Mouse (Mus musculus) G1E (cell line): ENCODE data around the gene Erg28. TPM values are rescaled to one million over a fixed set of nuclear protein-coding genes. Genes with fewer than 3 reads are reported as not detected.

Experiments
- ATAC-seq: 2 replicates; pipeline ENCODE4 v1.8.0; 2016; ENCODE audit warnings: mild to moderate bottlenecking; ENCODE audit not compliant: insufficient number of reproducible peaks, poor library complexity, low FRiP score, severe bottlenecking; ENCODE audit errors: extremely low read depth
- DNase-seq: peaks from one replicate; pipeline ENCODE4 v3.0.0; 2012; ENCODE audit warnings: low spot score
- H3K27me3 ChIP-seq: 2 replicates; pipeline ENCODE4 v1.6.1; 2012; ENCODE audit warnings: mild to moderate bottlenecking, low read length, inconsistent platforms; ENCODE audit not compliant: insufficient read depth
- H3K36me3 ChIP-seq: replicated peaks from 2 replicates; pipeline ENCODE3; 2012; ENCODE audit warnings: mild to moderate bottlenecking, inconsistent platforms
- H3K4me1 ChIP-seq: 2 replicates; pipeline ENCODE4 v1.6.1; 2012; ENCODE audit warnings: low read depth, low read length, inconsistent platforms, mixed read lengths; ENCODE audit not compliant: insufficient read depth
- H3K4me3 ChIP-seq: 2 replicates; pipeline ENCODE4 v1.5.1; 2012; ENCODE audit warnings: low read depth, mild to moderate bottlenecking, inconsistent platforms, low read length, moderate library complexity, mixed read lengths
- H3K9me3 ChIP-seq: replicated peaks from 2 replicates; pipeline ENCODE4 v1.6.1; 2012; ENCODE audit warnings: inconsistent platforms
- CTCF ChIP-seq: IDR thresholded peaks from 2 replicates; pipeline ENCODE4 v1.5.1; 2012; ENCODE audit warnings: low read depth, low read length, inconsistent platforms, mixed read lengths
- GATA1 ChIP-seq: IDR thresholded peaks from 2 replicates; pipeline ENCODE4 v1.6.1; 2012; ENCODE audit warnings: borderline replicate concordance, low read length, inconsistent platforms, mixed read lengths
- GATA2 ChIP-seq: IDR thresholded peaks from 2 replicates; pipeline ENCODE4 v1.6.1; 2012; ENCODE audit warnings: low read depth, low read length, inconsistent platforms, borderline replicate concordance
- POLR2AphosphoS5 ChIP-seq: IDR thresholded peaks from 2 replicates; pipeline ENCODE4 v1.6.1; 2012; ENCODE audit warnings: low read depth, low read length, inconsistent platforms; ENCODE audit not compliant: insufficient replicate concordance
- TAL1 ChIP-seq: conservative IDR thresholded peaks from 2 replicates; pipeline ENCODE4 v1.6.1; 2012; ENCODE audit warnings: low read depth, low read length, inconsistent platforms, mixed read lengths
- polyA plus RNA-seq: library from polyadenylated mRNA; stranded (reverse); fragments of >175 nt; gene quantifications from 2 replicates; pipeline ENCODE4 v1.2.3, GENCODE M21; 2012
- total RNA-seq, 2 experiments: library from RNA; stranded (forward) in 1 of 2; stranded (reverse) in 1 of 2; fragments of 200-1000 nt in 1 of 2; fragments of >200 nt in 1 of 2; fragmentation: Nextera tagmentation in 1 of 2; gene quantifications; 2 replicates each; pipeline ENCODE4 v1.2.3; 2014 to 2017

Erg28 gene
- total and polyA plus RNA-seq, 3 experiments, result 8.0 to 203 (median 108) TPM

DNA sequence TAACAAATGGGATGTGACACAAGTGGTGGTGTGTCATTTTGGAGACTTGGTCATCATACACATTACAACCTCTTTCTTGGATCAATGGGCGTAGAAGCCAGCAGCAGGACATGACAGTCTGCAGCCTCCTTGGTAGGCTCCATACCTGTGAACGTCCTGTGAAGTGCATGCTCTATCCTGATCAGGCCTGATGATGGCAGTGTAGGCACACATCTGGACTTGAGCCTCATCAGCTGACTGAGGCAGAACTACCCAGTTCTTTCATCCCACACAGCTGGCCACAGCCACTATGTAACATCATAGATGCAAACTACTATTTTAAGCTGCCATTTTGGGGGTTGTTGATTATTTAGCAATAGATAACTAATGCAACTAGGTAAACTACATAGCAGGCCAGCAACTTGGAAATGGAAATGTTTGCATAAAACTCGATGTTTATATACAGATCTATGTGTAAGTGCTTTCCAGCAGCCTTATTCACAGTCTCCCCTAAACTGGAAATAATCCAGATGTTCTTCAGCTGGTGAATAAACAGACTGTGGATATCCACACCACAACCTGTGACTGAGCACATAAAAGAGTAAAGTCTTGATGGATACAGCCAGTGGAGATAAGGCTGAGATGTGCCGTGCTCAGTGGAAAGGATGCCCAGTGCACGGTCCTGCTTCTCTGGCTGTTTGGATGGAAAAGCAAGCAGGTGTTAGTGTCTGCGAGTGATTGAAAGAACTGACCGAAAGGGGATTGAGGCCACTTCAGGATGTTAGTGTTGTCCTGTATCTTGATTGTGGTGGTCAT is 24.0 kb upstream of the Erg28 start:
- Histone ChIP-seq H3K4me3 (no peak overlapping the region), H3K4me1 (no peaks in the 10 kb centered on the region), H3K27me3 (no peaks in the 10 kb centered on the region), H3K9me3 (no peaks in the 10 kb centered on the region), H3K36me3 (peaks cover 85% of the 10 kb centered on the region)
- no peak for ATAC-seq
- TF ChIP-seq TAL1, result no peak
- TF ChIP-seq POLR2AphosphoS5, result no peak
- TF ChIP-seq GATA2, result no peak
- TF ChIP-seq GATA1, result no peak
- TF ChIP-seq CTCF, result no peak
- DNase-seq, result no peak

DNA sequence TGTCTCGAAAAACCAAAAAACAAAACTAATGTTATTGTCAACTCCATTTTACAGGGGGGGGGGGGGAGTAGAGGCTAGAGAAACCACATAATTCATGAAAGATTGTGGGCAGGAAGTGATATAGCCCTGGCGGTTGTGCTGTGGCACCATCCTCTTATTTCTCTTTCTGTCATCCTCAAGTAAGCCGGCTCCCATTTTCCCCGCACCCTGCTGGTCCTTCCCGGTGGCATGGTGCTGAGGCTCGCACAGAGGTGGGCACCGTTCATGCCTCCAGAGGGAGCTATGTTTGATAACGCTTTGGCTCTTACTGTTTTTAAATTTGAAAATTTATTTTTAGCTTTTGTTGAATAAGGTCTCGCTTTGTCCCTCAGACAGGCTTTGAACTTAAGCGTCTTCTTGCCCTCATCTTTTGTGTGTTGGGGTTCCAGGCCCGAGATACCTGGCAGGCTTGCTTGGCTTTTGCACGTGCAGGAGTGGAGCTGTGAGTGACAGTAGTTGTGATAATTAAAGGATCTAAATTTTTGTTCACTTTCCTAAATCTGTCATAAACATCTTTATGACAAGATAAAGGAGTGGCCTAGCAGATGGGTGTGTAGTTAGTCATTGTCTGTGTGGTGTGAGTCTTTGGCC is 15.1 kb upstream of the Erg28 start:
- DNase-seq, result no peak
- Histone ChIP-seq H3K9me3 (no peaks in the 10 kb centered on the region), H3K4me3 (no peak overlapping the region), H3K27me3 (no peaks in the 10 kb centered on the region), H3K36me3 (peaks cover 90% of the 10 kb centered on the region), H3K4me1 (no peaks in the 10 kb centered on the region)
- TF ChIP-seq GATA1 (no peak), GATA2 (no peak), CTCF (no peak), POLR2AphosphoS5 (no peak), TAL1 (no peak)
- no peak for ATAC-seq

DNA sequence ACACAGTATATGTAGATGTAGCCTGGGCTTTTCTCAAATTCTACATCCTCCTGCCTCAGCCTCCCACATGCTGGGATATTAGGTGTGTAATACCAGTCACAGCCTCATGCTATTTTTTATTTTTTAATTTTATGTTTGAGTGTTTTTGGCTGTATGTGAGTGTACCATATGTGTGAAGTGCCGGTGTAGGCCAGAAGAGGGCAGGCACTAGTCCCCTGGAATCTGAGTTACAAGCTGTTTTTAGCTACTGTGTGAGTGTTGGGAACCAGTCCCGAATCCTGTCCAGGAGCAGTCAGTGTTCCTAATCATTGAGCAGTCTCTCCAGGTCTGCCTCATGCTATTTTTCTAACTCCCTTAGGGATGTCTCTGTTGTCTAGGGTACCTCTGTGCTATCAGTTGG is 13.4 kb upstream of the Erg28 start:
- Histone ChIP-seq H3K27me3 (no peaks in the 10 kb centered on the region), H3K4me3 (no peak overlapping the region), H3K36me3 (peaks cover 87% of the 10 kb centered on the region), H3K9me3 (no peaks in the 10 kb centered on the region), H3K4me1 (no peaks in the 10 kb centered on the region)
- ATAC-seq, result no peak
- no peak for DNase-seq
- no peak for TF ChIP-seq GATA2
- TF ChIP-seq TAL1, result no peak
- no peak for TF ChIP-seq POLR2AphosphoS5
- TF ChIP-seq GATA1, result no peak
- no peak for TF ChIP-seq CTCF

DNA sequence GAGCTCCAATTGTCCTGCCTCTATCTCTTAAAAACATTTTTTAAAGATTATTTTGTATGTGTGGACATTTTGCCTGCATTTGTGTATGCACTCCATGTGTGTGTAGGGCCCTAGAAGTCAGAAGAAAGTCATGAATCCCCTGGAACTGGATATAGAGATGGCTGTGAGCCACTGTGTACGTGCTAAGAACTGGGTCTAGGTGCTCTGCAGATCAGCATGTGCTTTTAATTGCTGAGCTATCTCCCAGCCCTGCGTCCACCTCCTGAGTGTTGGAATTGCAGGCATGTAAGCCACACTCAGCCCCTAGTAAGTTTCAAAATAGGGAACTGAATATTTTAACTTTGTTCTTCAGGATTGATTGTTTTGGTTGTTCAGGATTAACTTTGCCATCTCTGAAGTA is 10.2 kb upstream of the Erg28 start:
- Histone ChIP-seq H3K9me3 (no peaks in the 10 kb centered on the region), H3K36me3 (peaks cover 85% of the 10 kb centered on the region), H3K4me1 (no peaks in the 10 kb centered on the region), H3K4me3 (no peak overlapping the region), H3K27me3 (no peaks in the 10 kb centered on the region)
- TF ChIP-seq GATA1 (no peak), POLR2AphosphoS5 (no peak), CTCF (no peak)
- ATAC-seq (no peak), DNase-seq (no peak)

DNA sequence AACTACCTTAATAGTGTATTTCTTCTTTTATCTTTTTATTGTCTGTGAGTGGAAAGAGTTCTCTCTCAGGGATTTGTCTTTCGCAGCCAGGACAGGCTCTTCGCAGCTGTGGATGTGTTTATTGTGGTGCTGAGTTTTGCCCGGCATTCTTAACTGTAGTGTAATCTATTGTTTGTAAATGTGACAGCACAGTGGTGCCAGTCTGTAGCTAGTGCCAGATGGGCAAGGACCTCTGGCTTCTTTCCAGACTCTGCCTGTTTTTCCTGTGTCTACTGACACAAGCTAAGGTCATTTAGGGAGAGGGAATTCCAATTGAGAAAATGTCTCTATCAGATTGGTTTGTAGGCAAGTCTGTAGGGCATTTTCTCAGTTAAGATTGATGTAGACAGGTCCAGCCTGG is 6.3 kb upstream of the Erg28 start:
- TF ChIP-seq GATA2 (no peak), POLR2AphosphoS5 (no peak), TAL1 (no peak), GATA1 (no peak), CTCF (no peak)
- peaks cover 6% of the 10 kb centered on the region for H3K4me1 ChIP-seq
- ATAC-seq (no peak), DNase-seq (no peak)
- H3K9me3 ChIP-seq, result no peaks in the 10 kb centered on the region
- no peak overlapping the region for H3K4me3 ChIP-seq
- H3K27me3 ChIP-seq, result no peaks in the 10 kb centered on the region
- H3K36me3 ChIP-seq, result peaks cover 81% of the 10 kb centered on the region

DNA sequence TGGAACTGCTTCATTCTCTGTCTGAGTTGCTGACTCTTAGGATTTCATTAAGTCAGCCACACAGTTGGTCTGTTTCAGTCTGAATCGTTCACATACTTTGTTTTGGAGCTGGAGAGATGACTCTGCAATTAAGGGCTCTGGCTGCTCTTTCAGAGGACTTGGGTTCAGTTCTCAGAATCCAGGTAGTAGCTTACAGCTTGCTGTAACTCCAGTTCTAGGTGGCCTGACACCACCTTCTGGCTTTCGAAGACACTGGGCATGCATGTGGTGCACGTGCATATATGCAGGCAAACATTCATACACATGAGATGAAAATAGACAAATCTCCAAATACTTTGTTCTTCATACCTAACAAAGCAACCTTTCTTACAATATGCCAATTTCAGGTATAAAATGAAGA is 5.5 kb upstream of the Erg28 start:
- H3K9me3 ChIP-seq, result no peaks in the 10 kb centered on the region
- peaks cover 6% of the 10 kb centered on the region for H3K4me1 ChIP-seq
- ATAC-seq, result no peak
- DNase-seq, result no peak
- H3K27me3 ChIP-seq, result no peaks in the 10 kb centered on the region
- H3K36me3 ChIP-seq, result peaks cover 74% of the 10 kb centered on the region
- H3K4me3 ChIP-seq, result no peak overlapping the region
- TF ChIP-seq GATA2 (no peak), CTCF (no peak), TAL1 (no peak), GATA1 (no peak), POLR2AphosphoS5 (no peak)
